Mouse (Mus musculus): ENCODE results near the gene Rock2. TPM values are rescaled to one million over a fixed set of nuclear protein-coding genes. Genes with fewer than 3 reads are reported as not detected.

The Rock2 gene
- polyA plus RNA-seq, 1 experiment from 2014 or later = 23.2 TPM

DNA sequence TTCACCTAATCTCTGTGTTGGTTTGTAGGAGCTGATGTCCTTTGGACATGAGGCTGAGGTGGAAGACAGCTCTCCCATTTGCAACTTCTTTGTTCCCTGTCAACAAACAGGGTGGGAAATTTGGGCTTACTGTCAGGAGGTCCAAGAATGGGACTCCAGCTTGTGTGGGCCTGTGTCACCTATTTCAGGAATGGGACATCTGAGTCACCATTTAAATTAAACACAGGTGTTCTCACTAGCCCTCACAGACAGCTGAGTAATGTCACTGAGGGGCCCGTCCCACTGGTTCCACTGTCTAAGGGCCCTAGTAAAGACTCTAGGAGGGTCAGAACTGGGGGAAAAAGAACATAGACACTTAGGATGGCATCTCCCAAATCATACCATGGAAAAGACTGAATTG lies 22.7 kb upstream of the Rock2 start:
- ATAC-seq (ENCODE audit: insufficient read depth) = no peak
- no peak overlapping the region for H3K4me2 ChIP-seq
- DNase-seq = no peak
- no peak overlapping the region for H3K4me3 ChIP-seq (ENCODE audit: low read depth, low read length)
- 71% methylated on average over 1 of the region's 1 CpGs for WGBS
- TF ChIP-seq CTCF (IDR thresholded peaks at IDR 0.05; ENCODE audit: low read depth) = no peak
- no peak overlapping the region for H3K27ac ChIP-seq (ENCODE audit: low read depth)
- H3K4me1 ChIP-seq (ENCODE audit: insufficient read depth) = peaks cover 57% of the 10 kb centered on the region
- H3K9me3 ChIP-seq (ENCODE audit: low read depth, low read length) = no peaks in the 10 kb centered on the region
- H3K9ac ChIP-seq = no peak overlapping the region
- no peaks in the 10 kb centered on the region for H3K27me3 ChIP-seq (ENCODE audit: insufficient read depth, low read length)
- no peaks in the 10 kb centered on the region for H3K36me3 ChIP-seq (ENCODE audit: insufficient read depth)

DNA sequence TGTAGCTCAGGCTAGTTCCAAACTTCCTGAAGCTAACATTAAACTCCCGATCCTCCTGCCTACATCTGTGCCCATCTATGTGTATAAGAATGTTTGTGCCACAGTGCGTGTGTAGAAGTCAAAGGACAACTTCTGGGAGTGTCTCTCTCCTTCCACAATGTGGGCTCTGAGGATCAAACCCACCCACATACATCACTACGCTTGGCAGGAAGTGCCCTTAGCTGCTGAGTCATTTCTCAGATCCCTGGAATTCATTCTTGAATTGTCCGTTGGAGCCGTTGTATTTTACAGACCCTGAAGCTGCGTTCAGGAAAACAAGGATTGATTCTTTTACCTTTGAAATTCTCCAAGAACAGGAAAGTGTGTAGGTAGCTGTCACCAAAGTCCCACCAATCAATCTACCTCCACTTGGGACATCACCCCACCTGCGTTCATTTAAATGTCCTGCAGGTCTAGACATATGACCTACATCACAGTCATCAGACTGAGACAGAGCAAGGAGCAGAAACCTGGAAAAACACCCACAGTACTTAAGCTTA lies 21.7 kb upstream of the Rock2 start:
- H3K4me3 ChIP-seq (ENCODE audit: low read depth, low read length) = no peak overlapping the region
- ATAC-seq (ENCODE audit: insufficient read depth) (no peak), DNase-seq (peak; percentile 36)
- peaks cover 65% of the 10 kb centered on the region for H3K4me1 ChIP-seq (ENCODE audit: insufficient read depth)
- 51% methylated on average over 7 of the region's 7 CpGs for WGBS
- H3K9me3 ChIP-seq (ENCODE audit: low read depth, low read length) = no peaks in the 10 kb centered on the region
- no peak for TF ChIP-seq CTCF (IDR thresholded peaks at IDR 0.05; ENCODE audit: low read depth)
- no peak overlapping the region for H3K4me2 ChIP-seq
- no peaks in the 10 kb centered on the region for H3K36me3 ChIP-seq (ENCODE audit: insufficient read depth)
- no peak overlapping the region for H3K27ac ChIP-seq (ENCODE audit: low read depth)
- no peak overlapping the region for H3K9ac ChIP-seq
- H3K27me3 ChIP-seq (ENCODE audit: insufficient read depth, low read length) = no peaks in the 10 kb centered on the region

DNA sequence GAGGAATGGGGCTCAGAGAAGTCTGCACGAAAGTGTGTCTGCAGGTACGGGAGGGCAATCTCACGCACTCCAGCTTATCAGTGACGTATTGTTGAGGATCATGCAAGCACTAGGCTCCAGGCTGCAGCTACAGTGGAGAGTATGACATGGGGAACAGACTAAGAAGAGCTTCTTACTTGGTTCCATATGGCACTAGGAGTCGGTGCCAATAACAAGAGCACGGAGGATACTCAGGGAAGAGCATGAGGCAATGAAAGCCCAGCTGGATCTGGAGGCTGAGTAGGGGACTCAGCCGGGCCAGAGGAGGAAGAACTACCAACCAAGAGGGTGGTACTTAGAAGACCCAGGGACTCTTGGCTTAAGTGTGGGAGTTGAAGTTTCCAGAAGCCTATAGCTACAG lies 21.1 kb upstream of the Rock2 start:
- Histone ChIP-seq H3K9me3 (ENCODE audit: low read depth, low read length) (no peaks in the 10 kb centered on the region), H3K4me1 (ENCODE audit: insufficient read depth) (peaks cover 64% of the 10 kb centered on the region), H3K27me3 (ENCODE audit: insufficient read depth, low read length) (no peaks in the 10 kb centered on the region), H3K4me2 (no peak overlapping the region), H3K36me3 (ENCODE audit: insufficient read depth) (no peaks in the 10 kb centered on the region), H3K9ac (no peak overlapping the region), H3K27ac (ENCODE audit: low read depth) (peak overlapping the region; percentile 42), H3K4me3 (ENCODE audit: low read depth, low read length) (no peak overlapping the region)
- ATAC-seq (ENCODE audit: insufficient read depth) = no peak
- DNase-seq = peak; percentile 25
- TF ChIP-seq CTCF (IDR thresholded peaks at IDR 0.05; ENCODE audit: low read depth) = no peak
- 58% methylated on average over 7 of the region's 7 CpGs for WGBS

- no peaks in the 10 kb centered on the region for H3K27me3 ChIP-seq (ENCODE audit: insufficient read depth, low read length)
- no peak overlapping the region for H3K9ac ChIP-seq
- TF ChIP-seq CTCF (IDR thresholded peaks at IDR 0.05; ENCODE audit: low read depth) = no peak
- no peak overlapping the region for H3K4me3 ChIP-seq (ENCODE audit: low read depth, low read length)
- DNase-seq (no peak), ATAC-seq (ENCODE audit: insufficient read depth) (no peak)
- H3K4me1 ChIP-seq (ENCODE audit: insufficient read depth) = peaks cover 59% of the 10 kb centered on the region
- H3K4me2 ChIP-seq = no peak overlapping the region
- no peaks in the 10 kb centered on the region for H3K9me3 ChIP-seq (ENCODE audit: low read depth, low read length)
- no peaks in the 10 kb centered on the region for H3K36me3 ChIP-seq (ENCODE audit: insufficient read depth)
- WGBS = 37% methylated on average over 2 of the region's 2 CpGs
- peak overlapping the region; percentile 58; the same call in 1 of the 2 replicates for H3K27ac ChIP-seq (ENCODE audit: low read depth)
These were observed 20.6 kb upstream of the Rock2 start for GRCm38 (mm10) chr12:16874086-16874485.

DNA sequence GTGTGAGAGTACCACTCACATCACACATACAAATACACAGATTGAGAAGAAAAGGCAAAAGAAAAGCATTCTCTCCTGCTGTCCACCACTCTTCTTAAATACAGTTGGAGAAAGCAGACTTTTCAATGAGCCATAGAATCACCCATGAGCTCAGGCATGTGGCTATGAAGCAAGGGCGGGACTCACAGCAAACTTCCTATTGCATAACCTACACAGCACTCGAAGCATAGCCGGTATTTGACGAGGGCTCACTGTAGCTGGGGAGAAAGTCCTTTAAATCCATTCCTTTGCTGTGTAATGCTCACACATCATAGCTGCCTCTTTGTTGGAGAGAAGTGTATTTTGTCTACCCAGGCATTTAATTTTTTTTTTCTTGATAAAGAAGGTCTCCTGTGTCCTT lies 19.4 kb upstream of the Rock2 start:
- peak; percentile 80 for DNase-seq
- Histone ChIP-seq H3K27ac (ENCODE audit: low read depth) (peak overlapping the region; percentile 58), H3K9me3 (ENCODE audit: low read depth, low read length) (no peaks in the 10 kb centered on the region), H3K4me2 (no peak overlapping the region), H3K27me3 (ENCODE audit: insufficient read depth, low read length) (no peaks in the 10 kb centered on the region), H3K4me3 (ENCODE audit: low read depth, low read length) (no peak overlapping the region), H3K4me1 (ENCODE audit: insufficient read depth) (peaks cover 51% of the 10 kb centered on the region), H3K36me3 (ENCODE audit: insufficient read depth) (no peaks in the 10 kb centered on the region), H3K9ac (no peak overlapping the region)
- peak; percentile 65 for ATAC-seq (ENCODE audit: insufficient read depth)
- WGBS = 10% methylated on average over 4 of the region's 4 CpGs
- no peak for TF ChIP-seq CTCF (IDR thresholded peaks at IDR 0.05; ENCODE audit: low read depth)

- Histone ChIP-seq H3K4me3 (ENCODE audit: low read depth, low read length) (no peak overlapping the region), H3K27ac (ENCODE audit: low read depth) (peak overlapping the region; percentile 33), H3K4me1 (ENCODE audit: insufficient read depth) (peaks cover 47% of the 10 kb centered on the region), H3K36me3 (ENCODE audit: insufficient read depth) (no peaks in the 10 kb centered on the region), H3K9me3 (ENCODE audit: low read depth, low read length) (no peaks in the 10 kb centered on the region), H3K9ac (no peak overlapping the region), H3K4me2 (no peak overlapping the region), H3K27me3 (ENCODE audit: insufficient read depth, low read length) (no peaks in the 10 kb centered on the region)
- TF ChIP-seq CTCF (IDR thresholded peaks at IDR 0.05; ENCODE audit: low read depth) = no peak
- ATAC-seq (ENCODE audit: insufficient read depth) (no peak), DNase-seq (peak; percentile 23)
- 49% methylated on average over 7 of the region's 7 CpGs for WGBS
These were observed 19.0 kb upstream of the Rock2 start for GRCm38 (mm10) chr12:16875678-16876077.

GRCm38 (mm10) chr12:16876667-16877066 lies 18.0 kb upstream of the Rock2 start:
- DNase-seq = no peak
- Histone ChIP-seq H3K9ac (no peak overlapping the region), H3K4me2 (no peak overlapping the region; the same call in 1 of the 2 replicates), H3K4me1 (ENCODE audit: insufficient read depth) (peaks cover 41% of the 10 kb centered on the region), H3K9me3 (ENCODE audit: low read depth, low read length) (no peaks in the 10 kb centered on the region), H3K27ac (ENCODE audit: low read depth) (peak overlapping the region; percentile 80), H3K4me3 (ENCODE audit: low read depth, low read length) (no peak overlapping the region), H3K27me3 (ENCODE audit: insufficient read depth, low read length) (no peaks in the 10 kb centered on the region), H3K36me3 (ENCODE audit: insufficient read depth) (no peaks in the 10 kb centered on the region)
- 34% methylated on average over 3 of the region's 3 CpGs for WGBS
- no peak for TF ChIP-seq CTCF (IDR thresholded peaks at IDR 0.05; ENCODE audit: low read depth)
- no peak; the same call in 1 of the 2 replicates for ATAC-seq (ENCODE audit: insufficient read depth)

Measured in lung, embryonic 14.5 days (tissue).